Mouse (Mus musculus) telencephalon, adult 2 months (tissue): ENCODE measurements around the gene Lilra6.
"Not testable (repeated sequence)": the region's sequence is repeated elsewhere in the genome, so short reads cannot be mapped to it uniquely, and the experiment has no call there.

Experiments used
- DNase-seq: peaks from one replicate; pipeline ENCODE4 v3.0.0-alpha.2; 2011; ENCODE audit warnings: low read depth, low spot score

Lilra6 gene

GRCm38 (mm10) chr7:3915387-3915786, at the start of gene Lilra6:
Gene Lilra6, minus strand, starts transcription at chr7:3915503.
- DNase-seq: not testable (repeated sequence)

GRCm38 (mm10) chr7:3962017-3962416, 46.7 kb upstream of the Lilra6 start:
- no peak for DNase-seq

- DNase-seq: no peak
Measured at GRCm38 (mm10) chr7:3957387-3957786, 42.1 kb upstream of the Lilra6 start.

GRCm38 (mm10) chr7:3949159-3949558, 33.9 kb upstream of the Lilra6 start:
- DNase-seq: no peak

GRCm38 (mm10) chr7:3948223-3948622, 32.9 kb upstream of the Lilra6 start:
- no peak for DNase-seq

- DNase-seq: no peak
Measured at GRCm38 (mm10) chr7:3946117-3946516, 30.8 kb upstream of the Lilra6 start.

GRCm38 (mm10) chr7:3940915-3941314, 25.6 kb upstream of the Lilra6 start:
- DNase-seq: peak; percentile 6

GRCm38 (mm10) chr7:3939866-3940525, 24.7 kb upstream of the Lilra6 start:
- no peak for DNase-seq

- not testable (repeated sequence) for DNase-seq
Measured at GRCm38 (mm10) chr7:3935473-3935872, 20.2 kb upstream of the Lilra6 start.

- DNase-seq: no peak
Measured at GRCm38 (mm10) chr7:3903704-3904103, 11.6 kb downstream of the Lilra6 start.

- DNase-seq: not testable (repeated sequence)
Measured at GRCm38 (mm10) chr7:3898036-3898590, 17.2 kb downstream of the Lilra6 start, which contains the start of gene Gm14548. Gene Gm14548, minus strand, starts transcription at chr7:3898120.

- not testable (repeated sequence) for DNase-seq
Measured at GRCm38 (mm10) chr7:3875032-3875431, 40.3 kb downstream of the Lilra6 start.
